Mouse (Mus musculus) frontal cortex, postnatal 36 days (tissue): Measurements from ENCODE around the gene Cd53.

Experiments used
- DNase-seq, 2 experiments: peaks; one replicate each; pipeline ENCODE4 v3.0.0; 2022; ENCODE audit warnings: low spot score in 2 of 2

The Cd53 gene

DNA sequence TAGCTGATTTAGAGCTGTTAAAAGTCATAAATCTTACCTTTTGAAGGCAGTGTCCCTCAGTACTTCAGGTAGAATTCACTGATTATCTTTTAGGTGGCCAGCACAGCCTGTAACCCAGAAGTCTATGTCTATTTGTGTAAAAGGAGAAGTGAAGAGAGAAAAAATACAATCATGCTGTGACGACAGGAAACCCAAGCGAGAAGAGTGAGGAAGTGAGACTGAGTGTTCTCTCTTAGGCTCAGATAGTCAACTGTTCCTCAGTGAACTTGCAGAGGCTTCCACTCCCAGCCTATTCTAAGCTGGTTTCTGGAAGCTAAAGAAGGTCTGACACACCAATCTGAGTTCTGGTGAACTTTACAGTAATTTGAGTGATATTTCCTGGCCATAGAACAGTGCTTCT lies at the start of gene Cd53:
Gene Cd53 (minus strand): TSS at position 220 of the 400 bp plus-strand sequence.
- peak in 1 of 2 experiments; percentile 2 for DNase-seq

GRCm38 (mm10) chr3:106832107-106832506 lies 42.2 kb upstream of the Cd53 start:
- DNase-seq: no peak

GRCm38 (mm10) chr3:106826187-106826586 lies 36.2 kb upstream of the Cd53 start, which contains the start of gene Olfr266:
Gene Olfr266 (minus strand): TSS chr3:106826287.
- DNase-seq: no peak

DNA sequence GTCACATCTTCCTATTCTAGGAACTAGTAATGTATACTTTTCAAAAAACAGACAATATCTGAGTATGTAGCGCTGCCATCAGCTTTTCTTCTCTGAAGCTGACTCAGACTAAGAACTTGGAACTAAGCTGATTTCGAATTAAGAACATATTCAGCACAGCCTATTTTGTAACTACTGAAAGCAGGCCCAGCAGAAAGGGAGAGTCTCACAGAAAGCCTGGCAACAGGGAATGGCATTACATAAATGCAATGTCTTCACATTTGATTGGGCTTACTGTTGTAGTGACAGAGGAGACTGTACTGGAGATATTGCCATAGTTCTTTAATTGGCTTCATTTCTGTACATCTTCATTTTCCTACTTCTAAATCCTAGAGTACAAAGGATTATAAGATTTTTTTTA lies 27.7 kb upstream of the Cd53 start:
- no peak for DNase-seq

DNA sequence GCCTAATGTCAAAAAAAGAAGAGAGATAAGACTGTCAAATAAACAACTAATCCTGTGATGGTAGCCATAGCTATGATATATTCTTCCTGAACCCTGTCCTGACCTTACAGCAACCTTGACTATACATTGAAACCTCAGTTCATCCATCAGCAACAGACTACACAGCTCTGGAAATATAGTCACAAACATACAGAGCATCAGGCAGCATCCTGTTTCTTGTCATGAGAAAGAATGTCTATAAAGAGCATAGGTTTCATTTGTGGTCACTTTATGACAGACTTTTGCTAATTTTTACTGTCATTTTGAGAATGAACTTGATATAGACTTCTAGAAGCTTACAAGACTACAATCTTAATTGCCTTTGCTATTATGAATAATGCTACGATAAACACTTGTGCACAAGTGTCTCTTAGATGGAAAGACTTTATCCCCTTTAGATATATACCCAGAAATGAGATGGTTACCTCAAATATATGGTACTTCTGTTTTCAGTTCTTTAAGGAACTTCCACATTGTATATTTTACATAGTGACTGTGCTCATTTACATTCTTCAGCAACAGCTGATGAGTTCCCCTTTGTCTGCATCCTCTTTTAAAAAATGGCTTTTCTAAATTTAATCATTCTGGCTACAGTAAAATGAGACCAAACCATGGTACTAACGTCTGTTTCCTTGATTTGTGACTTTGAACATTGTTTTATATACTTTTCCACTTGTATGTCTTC lies 19.2 kb upstream of the Cd53 start:
- no peak for DNase-seq

DNA sequence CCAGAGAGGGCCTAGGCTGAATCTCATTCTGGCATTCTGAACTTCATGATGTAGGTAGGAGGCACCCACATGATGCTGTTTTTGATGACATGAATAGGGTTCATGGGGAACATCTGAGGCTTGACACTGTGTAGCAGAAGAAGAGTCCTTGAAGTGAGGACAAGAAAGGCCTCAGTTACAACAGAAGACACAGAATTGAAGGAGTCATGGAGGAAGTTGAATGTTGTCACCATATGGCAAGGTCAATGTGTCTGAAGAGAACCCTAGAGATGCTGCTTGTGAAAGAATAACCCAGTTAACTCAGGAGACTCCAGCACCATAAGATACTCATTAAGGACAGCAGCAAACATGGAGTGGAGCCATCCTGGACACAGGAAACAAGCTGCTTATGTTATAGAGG lies 8.1 kb upstream of the Cd53 start:
- no peak for DNase-seq

DNA sequence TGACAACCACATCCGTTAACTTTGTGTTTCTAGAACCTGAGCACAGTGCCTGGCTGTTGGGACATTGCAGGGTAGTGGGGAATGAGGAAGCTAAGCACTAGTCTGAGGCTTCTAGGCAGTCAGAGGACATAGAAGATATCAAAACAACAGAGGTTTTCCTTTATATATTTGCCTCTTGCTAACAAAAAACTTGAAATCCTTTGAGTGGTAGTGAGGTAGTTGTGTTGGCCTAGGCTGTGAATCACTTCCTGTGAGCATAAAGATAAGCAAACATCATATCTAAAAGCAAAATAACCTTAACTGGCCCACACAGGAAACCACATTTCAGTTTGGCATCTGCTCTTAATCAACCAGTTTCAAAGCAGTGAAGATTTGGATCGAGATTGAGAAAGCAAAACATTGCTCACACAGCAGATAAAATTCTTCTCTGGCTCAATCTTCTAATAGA lies 1.5 kb downstream of the Cd53 start:
- no peak for DNase-seq

- DNase-seq: no peak
Measured at GRCm38 (mm10) chr3:106787972-106788371, 2.0 kb downstream of the Cd53 start.

DNA sequence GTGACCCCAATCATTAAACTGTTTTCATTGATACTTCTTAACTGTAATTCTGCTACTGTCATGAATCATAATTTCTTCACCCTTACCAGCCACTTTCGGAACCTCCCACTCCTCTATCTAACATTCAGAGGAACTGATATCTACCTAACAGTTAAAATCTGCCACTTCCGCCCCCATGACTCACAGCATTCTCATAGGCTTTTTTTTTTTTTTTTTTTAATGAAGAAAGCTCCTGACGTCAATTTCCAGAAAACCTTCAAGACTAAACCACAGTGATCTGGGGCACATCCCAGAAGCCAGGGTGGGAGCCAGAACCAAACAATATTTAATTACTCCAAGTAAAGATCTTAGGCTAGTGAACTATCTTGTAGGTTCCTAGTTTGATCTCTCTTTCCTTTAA lies 4.8 kb downstream of the Cd53 start:
- DNase-seq: no peak

DNA sequence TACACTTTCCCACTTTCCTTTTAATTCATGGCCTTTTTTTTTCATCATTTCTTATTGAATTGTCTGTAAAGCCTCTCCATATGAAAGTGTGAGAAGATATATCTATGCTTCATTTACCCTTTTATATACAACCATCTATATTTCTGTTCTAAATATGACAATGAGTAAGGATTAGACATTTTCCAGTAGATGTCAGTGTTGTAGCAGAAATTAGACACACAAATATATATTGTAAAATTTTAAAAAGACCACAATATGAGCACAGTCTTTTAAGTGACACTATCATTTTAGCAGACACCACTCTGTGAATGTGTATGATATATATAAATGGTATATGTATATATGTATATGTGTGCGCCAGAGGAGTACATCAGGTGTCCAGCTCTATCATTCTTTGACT lies 18.1 kb downstream of the Cd53 start:
- no peak for DNase-seq

- no peak for DNase-seq
Measured at GRCm38 (mm10) chr3:106755898-106756297, 34.1 kb downstream of the Cd53 start.

- DNase-seq: peak; percentile 90 to 92
Measured at GRCm38 (mm10) chr3:106722028-106722945, 67.7 kb downstream of the Cd53 start.

DNA sequence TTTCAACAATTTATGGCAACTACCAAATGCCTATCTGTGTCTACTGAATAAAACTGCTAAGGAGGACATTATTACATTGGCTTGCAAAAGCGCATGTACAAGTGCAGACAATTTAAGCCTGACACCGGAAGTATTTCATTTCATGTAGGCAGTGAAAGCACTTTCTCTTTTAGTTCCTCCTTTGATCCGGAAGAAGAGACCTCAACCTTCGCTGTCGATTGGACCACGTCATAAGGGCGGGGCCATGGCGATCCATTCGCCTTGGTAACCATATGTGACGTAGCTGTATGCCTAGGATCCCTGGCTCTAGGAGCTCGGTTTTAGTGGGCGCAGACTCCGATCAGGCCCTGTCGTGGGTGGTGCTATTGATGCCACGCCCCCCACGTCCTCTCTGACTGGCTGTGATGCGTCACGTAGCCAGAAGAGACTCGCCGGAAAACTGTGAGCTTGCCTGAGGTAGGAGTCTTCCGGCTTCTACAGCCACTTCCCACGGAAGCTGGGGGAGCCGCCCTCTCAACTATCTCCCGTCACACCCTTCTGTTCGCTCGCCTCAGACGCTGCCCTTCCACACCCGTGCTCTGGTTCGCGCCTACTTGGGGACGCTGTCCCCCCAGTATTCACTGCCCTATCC lies 68.4 kb downstream of the Cd53 start:
- peak; percentile 93 to 97 for DNase-seq
